Mouse (Mus musculus) myocyte (in vitro differentiated cells): ENCODE data around the gene Sacm1l. TPM values are rescaled to one million over a fixed set of nuclear protein-coding genes. Genes with fewer than 3 reads are reported as not detected.

ENCODE experiments used
- H3K27me3 ChIP-seq: one replicate; pipeline ENCODE4 v1.6.1; 2011; ENCODE audit not compliant: control insufficient read depth, insufficient read depth, insufficient read length
- H3K36me3 ChIP-seq: one replicate; pipeline ENCODE4 v1.6.1; 2011; ENCODE audit not compliant: control insufficient read depth, insufficient read depth
- H3K4me2 ChIP-seq: one replicate; pipeline ENCODE4 v1.6.1; 2011; ENCODE audit warnings: low read depth, control low read depth
- H3K4me3 ChIP-seq: one replicate; pipeline ENCODE4 v1.5.1; 2011; ENCODE audit warnings: mild to moderate bottlenecking, control low read depth, moderate library complexity
- H3K79me2 ChIP-seq: one replicate; pipeline ENCODE4 v1.6.1; 2011; ENCODE audit not compliant: control insufficient read depth, insufficient read depth
- H3ac ChIP-seq: one replicate; pipeline ENCODE4 v1.6.1; 2011; ENCODE audit not compliant: control insufficient read depth, insufficient read length
- CEBPB ChIP-seq: IDR thresholded peaks from 2 replicates; pipeline ENCODE4 v1.6.1; 2011; ENCODE audit warnings: mild to moderate bottlenecking, moderate library complexity; ENCODE audit not compliant: poor library complexity, insufficient read depth, severe bottlenecking
- E2F4 ChIP-seq: IDR thresholded peaks from one replicate; pipeline ENCODE4 v1.6.1; 2011; ENCODE audit warnings: mild to moderate bottlenecking, control low read depth, moderate library complexity; ENCODE audit not compliant: insufficient read depth
- MAX ChIP-seq: IDR thresholded peaks from one replicate; pipeline ENCODE4 v1.6.1; 2011; ENCODE audit warnings: low read depth, mild to moderate bottlenecking, control low read depth
- MYOD1 ChIP-seq, 3 experiments: IDR thresholded peaks; one replicate each; pipeline ENCODE4 v1.6.1; 2011; ENCODE audit warnings: control low read depth in 2 of 3, low read depth in 2 of 3, mild to moderate bottlenecking in 2 of 3, moderate library complexity in 1 of 3; ENCODE audit not compliant: insufficient read length in 2 of 3, control insufficient read depth in 1 of 3
- MYOG ChIP-seq, 3 experiments: IDR thresholded peaks; one replicate each; pipeline ENCODE4 v1.6.1; 2011; ENCODE audit warnings: control low read depth in 2 of 3, low read depth in 2 of 3, mild to moderate bottlenecking in 2 of 3; ENCODE audit not compliant: insufficient read length in 2 of 3, control insufficient read depth in 1 of 3, insufficient read depth in 1 of 3
- POLR2A ChIP-seq: IDR thresholded peaks from one replicate; pipeline ENCODE4 v1.6.1; 2011; ENCODE audit warnings: low read depth, mild to moderate bottlenecking, control low read depth, moderate library complexity; ENCODE audit not compliant: insufficient read length
- POLR2AphosphoS2 ChIP-seq: IDR thresholded peaks from one replicate; pipeline ENCODE4 v1.6.1; 2011; ENCODE audit warnings: low read depth, control low read depth; ENCODE audit not compliant: insufficient read length
- REST ChIP-seq: IDR thresholded peaks from one replicate; pipeline ENCODE4 v1.6.1; 2011; ENCODE audit warnings: mild to moderate bottlenecking, control low read depth, moderate library complexity; ENCODE audit not compliant: insufficient read depth, insufficient read length
- SRF ChIP-seq: IDR thresholded peaks from one replicate; pipeline ENCODE4 v1.6.1; 2011; ENCODE audit warnings: low read depth; ENCODE audit not compliant: control insufficient read depth, insufficient read length
- TCF12 ChIP-seq: IDR thresholded peaks from one replicate; pipeline ENCODE4 v1.6.1; 2011; ENCODE audit warnings: mild to moderate bottlenecking, control low read depth; ENCODE audit not compliant: poor library complexity, insufficient read depth, severe bottlenecking
- TCF3 ChIP-seq: IDR thresholded peaks from one replicate; pipeline ENCODE4 v1.6.1; 2011; ENCODE audit warnings: low read depth, control low read depth; ENCODE audit not compliant: insufficient read length
- USF1 ChIP-seq: IDR thresholded peaks from one replicate; pipeline ENCODE4 v1.6.1; 2011; ENCODE audit warnings: low read depth, mild to moderate bottlenecking, control low read depth, moderate library complexity
- polyA plus RNA-seq: library from polyadenylated mRNA; unstranded; fragments of >200 nt; fragmentation: generic; extraction: Trizol; gene quantifications from one replicate; pipeline ENCODE4 v1.2.1, GENCODE M21; 2012; ENCODE audit warnings: missing spikeins

The Sacm1l gene
- polyA plus RNA-seq, 1 experiment: 11.0 TPM

- H3K27me3 ChIP-seq: no peaks in the 10 kb centered on the region
- no peaks in the 10 kb centered on the region for H3K79me2 ChIP-seq
- H3K4me2 ChIP-seq: no peak overlapping the region
These were observed 14.5 kb upstream of the Sacm1l start for GRCm38 (mm10) chr9:123515087-123515486.

GRCm38 (mm10) chr9:123516641-123517385 is 12.7 kb upstream of the Sacm1l start:
- no peak for TF ChIP-seq E2F4
- no peak for TF ChIP-seq SRF
- no peak for TF ChIP-seq POLR2AphosphoS2
- no peak for TF ChIP-seq REST
- TF ChIP-seq USF1: no peak
- TF ChIP-seq MYOD1 (IDR thresholded peaks at IDR 0.05; ENCODE audit: control insufficient read depth in 1 of 3, insufficient read length in 2 of 3, low read depth in 2 of 3): no peak
- no peak for TF ChIP-seq TCF12
- TF ChIP-seq MAX: no peak
- no peak for TF ChIP-seq POLR2A
- no peak for TF ChIP-seq MYOG (IDR thresholded peaks at IDR 0.05; ENCODE audit: control insufficient read depth in 1 of 3, insufficient read depth in 1 of 3, insufficient read length in 2 of 3, low read depth in 2 of 3)
- TF ChIP-seq CEBPB: no peak
- no peak for TF ChIP-seq TCF3
- peaks cover 28% of the 10 kb centered on the region for H3K36me3 ChIP-seq

More at GRCm38 (mm10) chr9:123515087-123515486, 14.5 kb upstream of the Sacm1l start:
- peaks cover 33% of the 10 kb centered on the region for H3K36me3 ChIP-seq
- no peak for TF ChIP-seq TCF12
- H3K4me3 ChIP-seq: no peak overlapping the region
- no peak overlapping the region for H3ac ChIP-seq

GRCm38 (mm10) chr9:123518969-123519894 is 10.3 kb upstream of the Sacm1l start:
- Histone ChIP-seq H3K79me2 (no peaks in the 10 kb centered on the region), H3K36me3 (peaks cover 20% of the 10 kb centered on the region), H3K27me3 (no peaks in the 10 kb centered on the region), H3K4me3 (no peak overlapping the region), H3ac (no peak overlapping the region), H3K4me2 (no peak overlapping the region)
- TF ChIP-seq USF1: no peak
- peak; percentile 40 to 89 (median 82) for TF ChIP-seq MYOD1 (IDR thresholded peaks at IDR 0.05; ENCODE audit: control insufficient read depth in 1 of 3, insufficient read length in 2 of 3, low read depth in 2 of 3)

More at GRCm38 (mm10) chr9:123516641-123517385, 12.7 kb upstream of the Sacm1l start:
- Histone ChIP-seq H3K4me2 (no peak overlapping the region), H3K79me2 (no peaks in the 10 kb centered on the region), H3K27me3 (no peaks in the 10 kb centered on the region), H3ac (no peak overlapping the region), H3K4me3 (no peak overlapping the region)

- no peaks in the 10 kb centered on the region for H3K79me2 ChIP-seq
- TF ChIP-seq MYOG (IDR thresholded peaks at IDR 0.05; ENCODE audit: control insufficient read depth in 1 of 3, insufficient read depth in 1 of 3, insufficient read length in 2 of 3, low read depth in 2 of 3): peak in 1 of 3 experiments; percentile 45
- TF ChIP-seq MYOD1 (IDR thresholded peaks at IDR 0.05; ENCODE audit: control insufficient read depth in 1 of 3, insufficient read length in 2 of 3, low read depth in 2 of 3): peak in 1 of 3 experiments; percentile 8
- no peak for TF ChIP-seq CEBPB
- no peaks in the 10 kb centered on the region for H3K27me3 ChIP-seq
- no peak overlapping the region for H3K4me3 ChIP-seq
- H3K4me2 ChIP-seq: no peak overlapping the region
- no peak overlapping the region for H3ac ChIP-seq
- peaks cover 20% of the 10 kb centered on the region for H3K36me3 ChIP-seq
These were observed 8.8 kb upstream of the Sacm1l start for GRCm38 (mm10) chr9:123520735-123521134.

GRCm38 (mm10) chr9:123523676-123524075 is 5.9 kb upstream of the Sacm1l start:
- peaks cover 12% of the 10 kb centered on the region for H3K36me3 ChIP-seq
- TF ChIP-seq SRF (no peak), MYOG (IDR thresholded peaks at IDR 0.05; ENCODE audit: control insufficient read depth in 1 of 3, insufficient read depth in 1 of 3, insufficient read length in 2 of 3, low read depth in 2 of 3) (no peak), E2F4 (no peak), CEBPB (no peak), POLR2AphosphoS2 (no peak), USF1 (no peak), MAX (no peak), TCF3 (no peak), TCF12 (no peak), REST (no peak), POLR2A (no peak), MYOD1 (IDR thresholded peaks at IDR 0.05; ENCODE audit: control insufficient read depth in 1 of 3, insufficient read length in 2 of 3, low read depth in 2 of 3) (no peak)
- no peak overlapping the region for H3K4me2 ChIP-seq
- no peaks in the 10 kb centered on the region for H3K79me2 ChIP-seq
- no peaks in the 10 kb centered on the region for H3K27me3 ChIP-seq
- H3ac ChIP-seq: no peak overlapping the region
- H3K4me3 ChIP-seq: no peak overlapping the region
